11 mouse cellular contexts compared by ENCODE assay signal in the genomic region with DNA sequence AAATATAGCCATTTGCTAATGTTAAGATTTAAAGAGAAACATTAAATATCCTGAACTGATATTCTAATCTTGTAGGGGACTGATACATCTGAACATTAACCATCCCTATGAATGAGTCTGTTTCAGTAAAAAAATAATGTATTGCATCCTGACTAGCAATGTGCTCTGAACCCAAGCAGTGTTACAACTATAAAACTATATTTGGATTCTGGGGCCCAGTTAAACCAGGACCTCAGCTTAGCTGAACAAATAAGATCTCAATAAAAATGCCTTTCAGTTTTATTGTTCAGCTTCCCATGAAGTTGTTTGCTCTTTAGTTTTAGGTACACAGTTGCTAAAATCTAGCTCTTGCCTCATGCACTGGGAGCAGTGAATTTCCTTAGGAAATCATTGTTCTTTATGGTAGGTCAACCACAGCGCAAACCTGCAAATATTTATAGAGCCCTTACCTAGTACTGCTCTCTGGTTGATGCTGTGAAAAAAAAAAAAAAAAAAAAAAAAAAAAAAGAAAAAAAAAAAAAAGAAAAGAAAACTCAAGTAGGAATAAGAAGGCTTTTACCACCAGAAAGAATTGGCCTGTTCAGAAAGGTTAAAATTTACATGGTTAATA.
"Had no signal": no experiment of that assay in that cellular context is flagged by ENCODE, and none has a peak within 500 bp of the region (broad histone marks: within the 10 kb centered on the region; RNA-seq: fewer than 3 reads in every experiment).

No protein-coding gene starts in this region.

- H3K9me3 ChIP-seq: hindbrain, embryonic 15.5 days; midbrain, embryonic 12.5 days; neural tube, embryonic 13.5 days; stomach, embryonic 15.5 days had no signal

- H3K27ac ChIP-seq: hindbrain, embryonic 15.5 days; liver, embryonic 14.5 days; midbrain, embryonic 12.5 days; neural tube, embryonic 13.5 days; stomach, embryonic 15.5 days had no signal

- H3K4me3 ChIP-seq: hindbrain, embryonic 15.5 days; midbrain, embryonic 12.5 days; neural tube, embryonic 13.5 days; stomach, embryonic 15.5 days had no signal

- H3K4me1 ChIP-seq: hindbrain, embryonic 15.5 days; midbrain, embryonic 12.5 days; neural tube, embryonic 13.5 days; stomach, embryonic 15.5 days had no signal

- H3K27me3 ChIP-seq: hindbrain, embryonic 15.5 days; midbrain, embryonic 12.5 days; neural tube, embryonic 13.5 days; stomach, embryonic 15.5 days had no signal

- DNase-seq: kidney, adult 8-10 months; retina, postnatal 1 day; right cerebral cortex, postnatal 4 days; spleen, adult 18-20 months; thymus, postnatal 36 days had no signal

- H3K4me2 ChIP-seq: hindbrain, embryonic 15.5 days; midbrain, embryonic 12.5 days; neural tube, embryonic 13.5 days; stomach, embryonic 15.5 days had no signal

- H3K9ac ChIP-seq: hindbrain, embryonic 15.5 days; liver, embryonic 14.5 days; midbrain, embryonic 12.5 days; neural tube, embryonic 13.5 days; stomach, embryonic 15.5 days had no signal

- H3K36me3 ChIP-seq: hindbrain, embryonic 15.5 days; midbrain, embryonic 12.5 days; neural tube, embryonic 13.5 days; stomach, embryonic 15.5 days had no signal

- ATAC-seq: midbrain, embryonic 16.5 days had no signal
